Mouse (Mus musculus): Measurements from ENCODE around the gene Zfp14.

DNA sequence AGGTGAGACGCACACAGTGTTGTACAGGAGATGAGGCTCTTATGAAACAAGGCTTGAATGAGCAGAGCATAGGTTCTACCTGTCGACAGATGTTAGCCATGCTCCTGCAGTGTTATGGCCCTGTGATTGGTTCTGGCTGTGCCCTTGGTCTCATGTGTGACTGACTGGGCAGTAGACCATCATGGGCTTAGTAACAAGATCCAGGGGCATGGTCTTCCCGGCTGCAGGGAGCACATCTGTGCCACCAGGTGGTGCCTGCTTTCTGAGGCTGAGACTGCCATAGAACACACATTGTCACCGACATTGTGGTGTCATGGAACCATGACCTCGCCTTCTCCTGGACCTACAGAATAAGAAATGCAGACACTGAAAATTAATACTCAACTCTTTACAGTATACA is 25.8 kb downstream of the Zfp14 start:
- TF ChIP-seq CTCF (IDR thresholded peaks at IDR 0.05; ENCODE audit: extremely low read depth, insufficient read depth, low read length) (no peak), POLR2A (IDR thresholded peaks at IDR 0.05; ENCODE audit: extremely low read depth, insufficient read depth, low read length) (no peak)
